Mouse (Mus musculus): ENCODE measurements around the gene Scaf1. TPM values are rescaled to one million over a fixed set of nuclear protein-coding genes. Genes with fewer than 3 reads are reported as not detected.

The Scaf1 gene
- polyA plus RNA-seq, 1 experiment: 75.4 TPM

DNA sequence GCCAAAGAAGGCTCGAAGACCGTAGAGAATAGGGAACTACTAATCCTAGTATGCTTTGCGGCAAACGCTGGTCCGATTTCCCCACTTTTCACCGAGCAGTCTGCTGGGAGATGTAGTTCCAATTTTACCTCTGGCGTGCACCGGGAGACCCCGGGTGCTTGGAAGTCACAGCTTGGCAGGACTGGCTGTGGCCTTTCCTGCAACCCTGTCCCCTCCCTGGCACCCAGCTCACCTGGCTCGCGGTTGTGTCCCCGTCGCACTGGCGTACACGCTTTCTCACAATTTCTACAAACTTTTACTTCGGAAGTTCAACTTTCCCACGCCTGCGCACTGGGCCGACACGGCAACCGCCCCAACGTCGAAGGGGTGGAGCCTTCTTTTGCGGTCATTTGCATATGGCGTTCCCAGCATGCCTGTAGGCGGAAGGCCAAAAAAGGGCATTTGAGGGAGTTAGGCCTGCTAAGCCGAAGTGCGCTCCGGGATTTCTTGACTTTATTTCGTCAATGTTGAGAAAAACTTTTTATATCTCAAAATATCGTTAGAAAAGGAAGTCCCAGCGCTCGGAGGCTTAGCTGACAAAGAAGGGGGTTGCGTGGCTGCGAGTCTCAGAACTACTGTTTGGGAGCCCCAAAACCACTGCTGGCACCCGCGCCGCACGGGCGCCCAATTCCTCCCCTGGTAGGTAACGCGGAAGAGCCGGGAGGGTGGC, 18.8 kb downstream of the Scaf1 start, which contains the start of gene Irf3:
TSS of gene Irf3 (plus strand) at position 418 of the 709 bp plus-strand sequence.
- peak within 1 kb of the TSS; percentile 85 for H3K4me3 ChIP-seq (ENCODE audit: insufficient read depth, low read length)
- peak within 1 kb of the TSS; percentile 81 for H3K27ac ChIP-seq (ENCODE audit: insufficient read depth, low read length)
- TF ChIP-seq CTCF (IDR thresholded peaks at IDR 0.05; ENCODE audit: borderline replicate concordance, insufficient read depth, low read length): no peak
- TF ChIP-seq POLR2A (IDR thresholded peaks at IDR 0.05; ENCODE audit: low read depth, low read length): peak; percentile 87
- H3K4me1 ChIP-seq (ENCODE audit: control insufficient read depth, insufficient read depth, low read length): peaks cover 3% of the 10 kb centered on the region; the same call in 1 of the 2 replicates

DNA sequence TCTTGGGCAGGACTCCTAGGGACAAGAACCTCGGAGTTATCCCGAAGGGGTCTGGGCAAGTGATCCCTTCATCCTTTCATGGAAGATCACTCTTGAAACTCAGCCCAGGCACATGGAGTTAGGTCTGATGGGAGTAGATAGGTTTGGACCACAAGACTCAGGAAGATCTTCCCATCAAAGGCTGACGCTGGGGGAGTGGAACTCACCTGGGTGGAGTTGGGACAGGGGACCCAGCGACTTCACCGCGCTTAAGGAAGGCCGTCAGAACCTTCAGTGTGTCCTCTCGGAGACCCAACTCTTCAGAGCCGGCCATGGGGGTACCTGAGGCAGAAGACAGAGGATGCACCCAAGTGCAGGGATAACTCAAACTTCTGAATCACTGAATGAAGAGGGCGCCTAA, 19.5 kb downstream of the Scaf1 start:
- TF ChIP-seq CTCF (IDR thresholded peaks at IDR 0.05; ENCODE audit: borderline replicate concordance, insufficient read depth, low read length) (no peak), POLR2A (IDR thresholded peaks at IDR 0.05; ENCODE audit: low read depth, low read length) (no peak)
- peak overlapping the region; percentile 85 for H3K4me3 ChIP-seq (ENCODE audit: insufficient read depth, low read length)
- 0 out of 2 replicates have a peak, but pooled peaks cover 3% of the 10 kb centered on the region for H3K4me1 ChIP-seq (ENCODE audit: control insufficient read depth, insufficient read depth, low read length)
- 0 out of 2 replicates have a peak overlapping the region, but pooled peaks have one; percentile 8 for H3K27ac ChIP-seq (ENCODE audit: insufficient read depth, low read length)

DNA sequence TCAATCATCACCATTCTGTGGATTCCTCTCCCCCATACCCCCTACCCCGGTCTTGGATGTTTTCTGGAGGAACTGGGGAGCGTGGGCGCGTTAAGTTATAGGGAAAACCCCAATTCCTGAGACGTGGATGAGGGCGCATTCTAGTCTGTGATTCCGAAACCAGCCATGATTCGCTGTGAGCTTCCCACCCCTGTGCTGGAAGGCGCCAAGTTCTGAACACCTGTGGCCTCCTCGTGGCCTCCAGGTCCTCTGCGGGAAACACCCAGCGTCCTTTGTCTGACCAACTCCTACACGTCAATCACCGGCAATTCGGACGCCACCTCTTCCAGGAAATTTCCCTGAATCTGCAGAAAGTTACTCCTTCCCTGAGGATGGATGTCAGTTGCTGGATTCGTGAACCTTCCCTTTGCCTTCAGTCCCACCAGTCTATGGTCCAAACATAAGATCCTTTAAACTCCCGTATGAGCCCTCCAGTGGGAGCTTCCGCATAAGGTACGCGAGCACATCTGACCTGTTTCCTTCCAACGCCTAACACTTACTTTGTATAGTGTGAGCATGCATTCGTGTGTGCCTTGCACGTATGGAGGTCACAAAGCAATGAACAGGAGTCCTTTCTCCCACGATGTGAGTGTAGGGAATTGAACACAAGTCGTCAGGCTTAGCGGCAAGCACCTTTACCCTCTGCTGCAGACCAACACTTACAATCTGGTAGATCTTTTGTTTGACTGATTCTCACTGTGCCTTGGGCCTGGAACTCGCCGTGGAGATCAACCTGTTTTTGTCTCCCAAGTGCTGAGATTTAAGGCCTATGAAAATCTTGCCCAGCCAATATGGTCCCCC, 29.1 kb downstream of the Scaf1 start:
- H3K4me3 ChIP-seq (ENCODE audit: insufficient read depth, low read length): peak overlapping the region; percentile 79
- TF ChIP-seq POLR2A (IDR thresholded peaks at IDR 0.05; ENCODE audit: low read depth, low read length): peak; percentile 82
- no peak for TF ChIP-seq CTCF (IDR thresholded peaks at IDR 0.05; ENCODE audit: borderline replicate concordance, insufficient read depth, low read length)
- peak overlapping the region; percentile 85 for H3K27ac ChIP-seq (ENCODE audit: insufficient read depth, low read length)
- H3K4me1 ChIP-seq (ENCODE audit: control insufficient read depth, insufficient read depth, low read length): no peaks in the 10 kb centered on the region

DNA sequence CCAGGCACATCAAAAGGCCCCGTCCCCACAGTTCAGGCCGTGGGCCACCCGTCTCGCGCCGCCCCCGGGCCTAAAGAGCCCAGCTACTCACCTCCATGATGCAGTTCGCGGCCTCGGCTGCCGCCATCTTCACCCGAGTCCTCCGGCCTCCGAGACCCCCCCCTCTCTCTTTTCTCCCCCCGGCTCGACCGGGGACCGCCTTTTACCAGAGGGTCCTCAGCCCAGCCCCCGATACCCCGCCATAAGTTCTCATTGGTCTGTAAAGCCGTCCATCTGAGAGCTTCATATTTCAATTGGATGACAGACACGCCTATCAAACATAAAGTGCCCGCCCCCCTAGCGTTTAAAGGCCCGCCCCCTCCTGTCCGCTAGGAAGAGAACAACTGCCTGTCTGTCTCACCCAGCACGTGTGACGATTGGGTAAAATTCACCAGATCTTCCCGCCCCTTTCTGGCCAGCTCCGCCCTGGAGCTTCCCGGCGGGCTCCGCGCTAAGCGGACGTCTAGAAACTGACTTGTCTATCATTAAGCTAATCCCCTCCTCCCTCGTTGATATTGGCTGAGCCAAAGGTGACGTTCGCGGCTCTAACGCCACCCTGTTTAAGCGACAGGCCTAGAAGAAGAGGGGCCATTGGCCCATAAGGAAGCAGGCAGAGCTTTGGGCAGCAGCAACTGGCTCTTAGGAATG, 29.8 kb downstream of the Scaf1 start, which contains the start of gene Prmt1:
TSS of gene Prmt1 (minus strand) at position 377 of the 687 bp plus-strand sequence.
- TF ChIP-seq POLR2A (IDR thresholded peaks at IDR 0.05; ENCODE audit: low read depth, low read length): peak; percentile 83
- no peak for TF ChIP-seq CTCF (IDR thresholded peaks at IDR 0.05; ENCODE audit: borderline replicate concordance, insufficient read depth, low read length)
- Histone ChIP-seq H3K4me1 (ENCODE audit: control insufficient read depth, insufficient read depth, low read length) (no peaks in the 10 kb centered on the region), H3K4me3 (ENCODE audit: insufficient read depth, low read length) (peak within 1 kb of the TSS; percentile 95), H3K27ac (ENCODE audit: insufficient read depth, low read length) (peak within 1 kb of the TSS; percentile 87)

DNA sequence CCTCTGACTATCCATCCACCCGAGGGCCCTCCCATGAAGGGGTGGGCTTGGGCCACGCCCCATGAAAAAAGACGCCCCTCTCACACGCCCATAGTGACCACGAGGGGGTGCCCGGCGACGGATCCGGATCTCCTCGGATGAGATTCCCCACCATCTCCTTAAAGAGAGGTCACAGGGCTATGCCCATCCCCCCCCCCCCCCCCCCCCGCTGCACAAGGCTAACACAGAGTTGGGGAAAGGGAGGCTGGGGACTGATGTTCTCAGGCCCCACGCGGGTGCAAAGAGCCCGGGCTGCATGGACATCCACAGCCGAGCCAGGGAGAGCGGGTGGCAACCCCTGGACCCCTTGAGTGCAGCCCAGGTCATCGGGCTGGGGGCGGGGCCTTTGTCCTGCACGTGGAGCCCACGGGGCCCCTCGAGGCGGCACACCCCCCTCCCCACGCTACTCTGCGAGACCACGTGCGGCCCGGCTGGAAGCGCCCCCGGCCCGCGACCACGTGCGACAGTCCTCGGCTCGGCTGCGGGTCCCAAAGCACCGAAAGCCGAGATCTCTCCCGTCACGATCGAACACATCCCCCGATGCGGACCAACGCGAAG, 30.5 kb downstream of the Scaf1 start:
- no peaks in the 10 kb centered on the region for H3K4me1 ChIP-seq (ENCODE audit: control insufficient read depth, insufficient read depth, low read length)
- H3K4me3 ChIP-seq (ENCODE audit: insufficient read depth, low read length): peak overlapping the region; percentile 95
- H3K27ac ChIP-seq (ENCODE audit: insufficient read depth, low read length): peak overlapping the region; percentile 87
- TF ChIP-seq POLR2A (IDR thresholded peaks at IDR 0.05; ENCODE audit: low read depth, low read length) (no peak), CTCF (IDR thresholded peaks at IDR 0.05; ENCODE audit: borderline replicate concordance, insufficient read depth, low read length) (no peak)

DNA sequence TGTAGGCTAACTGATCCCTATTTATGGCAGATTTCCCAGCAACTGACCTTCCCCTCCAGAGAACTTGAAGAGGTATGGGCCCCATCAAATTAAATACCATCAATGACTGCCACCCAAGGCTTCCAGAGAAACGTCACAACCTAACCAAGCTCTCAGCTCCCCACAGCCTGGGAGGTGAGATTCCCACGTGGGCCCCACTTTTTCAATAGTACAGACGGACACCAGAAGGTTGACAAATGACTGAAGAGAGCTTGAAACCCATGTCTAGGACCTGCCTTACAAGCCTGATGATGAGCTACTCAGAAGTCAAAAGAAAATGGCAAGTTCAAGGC, 31.4 kb downstream of the Scaf1 start:
- Histone ChIP-seq H3K4me1 (ENCODE audit: control insufficient read depth, insufficient read depth, low read length) (no peaks in the 10 kb centered on the region), H3K27ac (ENCODE audit: insufficient read depth, low read length) (no peak overlapping the region), H3K4me3 (ENCODE audit: insufficient read depth, low read length) (peak overlapping the region; percentile 95)
- TF ChIP-seq POLR2A (IDR thresholded peaks at IDR 0.05; ENCODE audit: low read depth, low read length) (no peak), CTCF (IDR thresholded peaks at IDR 0.05; ENCODE audit: borderline replicate concordance, insufficient read depth, low read length) (no peak)

DNA sequence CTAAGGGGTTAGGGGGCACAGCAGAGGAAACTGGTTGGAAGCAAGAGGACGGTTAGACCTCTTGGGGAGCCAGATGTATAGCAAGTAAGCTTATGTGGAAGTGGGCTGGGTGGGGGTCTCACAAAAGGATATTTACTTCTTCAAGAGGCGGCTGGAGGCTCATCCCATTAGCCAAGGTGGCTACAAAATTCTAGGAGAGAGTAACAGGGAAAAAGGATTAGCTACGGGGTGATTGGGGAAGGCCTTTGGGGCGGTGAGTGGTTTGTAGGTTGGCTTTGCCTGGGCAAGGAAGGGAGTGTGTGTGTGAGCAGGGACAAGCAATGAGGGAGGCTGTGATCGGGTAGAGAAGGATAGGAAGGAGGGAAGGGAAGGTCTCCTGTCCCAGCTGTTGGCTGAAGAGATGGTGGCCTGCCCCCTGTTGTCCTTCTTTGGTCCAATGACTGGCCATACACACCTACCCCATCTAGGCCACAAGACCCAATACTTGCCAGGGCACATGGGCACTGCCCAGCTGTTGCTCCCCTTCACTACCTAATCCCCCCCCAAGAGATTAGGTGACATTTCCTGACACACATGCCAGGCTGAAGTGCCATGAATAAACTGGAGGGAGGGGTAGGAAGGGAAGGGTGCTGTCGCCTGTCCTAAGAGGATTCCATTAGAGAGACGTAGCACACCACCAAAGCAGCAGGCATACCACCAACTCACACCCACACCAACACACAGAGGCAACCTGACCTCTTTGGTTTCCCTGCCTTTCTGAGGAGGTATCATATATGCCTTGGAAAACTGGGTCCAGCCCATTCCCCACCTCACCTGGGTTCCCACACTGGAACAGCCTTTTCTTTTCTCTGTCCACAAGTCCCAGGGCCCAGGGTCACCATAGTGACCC, 32.0 kb downstream of the Scaf1 start:
- no peak for TF ChIP-seq CTCF (IDR thresholded peaks at IDR 0.05; ENCODE audit: borderline replicate concordance, insufficient read depth, low read length)
- no peak for TF ChIP-seq POLR2A (IDR thresholded peaks at IDR 0.05; ENCODE audit: low read depth, low read length)
- Histone ChIP-seq H3K4me3 (ENCODE audit: insufficient read depth, low read length) (peak overlapping the region; percentile 95; the same call in 1 of the 2 replicates), H3K27ac (ENCODE audit: insufficient read depth, low read length) (peak overlapping the region; percentile 15), H3K4me1 (ENCODE audit: control insufficient read depth, insufficient read depth, low read length) (no peaks in the 10 kb centered on the region)

DNA sequence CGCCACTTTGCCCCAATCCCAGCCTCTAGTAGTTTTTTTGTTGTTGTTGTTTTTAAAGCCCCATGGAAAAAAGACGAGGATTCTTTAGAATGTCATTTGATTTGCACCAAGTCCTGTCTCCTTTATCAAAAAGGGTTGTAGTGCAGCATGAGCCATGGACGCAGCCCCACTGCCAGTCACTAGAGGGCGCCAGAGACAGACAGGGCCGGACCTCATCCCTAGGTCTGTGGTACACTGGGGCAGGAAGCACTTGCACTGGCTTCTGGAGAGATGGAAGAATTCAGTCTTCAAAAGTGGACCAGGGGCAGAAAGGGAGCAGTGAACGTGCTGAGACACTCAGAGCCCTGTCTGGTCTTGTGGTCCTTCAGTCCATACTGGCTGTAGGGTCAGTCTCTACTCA, 33.1 kb downstream of the Scaf1 start:
- Histone ChIP-seq H3K27ac (ENCODE audit: insufficient read depth, low read length) (no peak overlapping the region), H3K4me3 (ENCODE audit: insufficient read depth, low read length) (no peak overlapping the region)
- TF ChIP-seq POLR2A (IDR thresholded peaks at IDR 0.05; ENCODE audit: low read depth, low read length) (no peak), CTCF (IDR thresholded peaks at IDR 0.05; ENCODE audit: borderline replicate concordance, insufficient read depth, low read length) (peak; percentile 97)

More for the DNA sequence above, 33.1 kb downstream of the Scaf1 start:
- no peaks in the 10 kb centered on the region for H3K4me1 ChIP-seq (ENCODE audit: control insufficient read depth, insufficient read depth, low read length)

Data from embryonic fibroblast, embryonic 13.5 days (primary cell).